Mouse (Mus musculus) lung, embryonic 14.5 days (tissue): ENCODE results near the gene Hip1r. TPM values are rescaled to one million over a fixed set of nuclear protein-coding genes. Genes with fewer than 3 reads are reported as not detected.
"Not testable (repeated sequence)": the region's sequence is repeated elsewhere in the genome, so short reads cannot be mapped to it uniquely, and the experiment has no call there.

Experiments
- ATAC-seq: fragments of 200-750 bp; cut with Nextera tagmentation; 2 replicates; pipeline ENCODE4 v1.8.0; 2017; ENCODE audit warnings: mild to moderate bottlenecking, moderate TSS enrichment, moderate library complexity; ENCODE audit not compliant: insufficient read depth
- DNase-seq: peaks from one replicate; pipeline ENCODE4 v3.0.0-alpha.2; 2015
- H3K27ac ChIP-seq: fragments of 300-500 bp; sonication (generic); 2 replicates; pipeline ENCODE4 v1.5.1; 2014; ENCODE audit warnings: low read depth, mild to moderate bottlenecking, moderate library complexity
- H3K27me3 ChIP-seq: fragments of 300-500 bp; sonication (generic); 2 replicates; pipeline ENCODE4 v1.6.1; 2014; ENCODE audit warnings: low read length, control low read depth; ENCODE audit not compliant: insufficient read depth
- H3K36me3 ChIP-seq: fragments of 300-500 bp; sonication (generic); 2 replicates; pipeline ENCODE4 v1.6.1; 2014; ENCODE audit warnings: control low read depth; ENCODE audit not compliant: insufficient read depth
- H3K4me1 ChIP-seq: fragments of 300-500 bp; sonication (generic); 2 replicates; pipeline ENCODE4 v1.6.1; 2014; ENCODE audit warnings: antibody characterized with exemption, control low read depth; ENCODE audit not compliant: insufficient read depth
- H3K4me2 ChIP-seq: fragments of 300-500 bp; sonication (generic); 2 replicates; pipeline ENCODE4 v1.6.1; 2014; ENCODE audit warnings: mild to moderate bottlenecking
- H3K4me3 ChIP-seq: fragments of 300-500 bp; sonication (generic); 2 replicates; pipeline ENCODE4 v1.5.1; 2014; ENCODE audit warnings: low read depth, low read length
- H3K9ac ChIP-seq: fragments of 300-500 bp; sonication (generic); 2 replicates; pipeline ENCODE4 v1.6.1; 2014
- H3K9me3 ChIP-seq: fragments of 300-500 bp; sonication (generic); 2 replicates; pipeline ENCODE4 v1.6.1; 2016; ENCODE audit warnings: low read depth, low read length, control low read depth
- CTCF ChIP-seq: IDR thresholded peaks from 2 replicates; pipeline ENCODE4 v1.5.1; 2016; ENCODE audit warnings: antibody characterized with exemption, low read depth
- WGBS: fragments of 180-500 bp; shearing (Covaris S2); extraction: QIAGEN DNeasy Blood & Tissue Kit; methylation state at CpG from one replicate; pipeline ENCODE4 v1.1.7; 2014; 5-methylcytosine and 5-hydroxymethylcytosine counted together
- microRNA-seq: library from miRNA; unstranded; fragments of <30 nt; microRNA quantifications from one replicate; pipeline ENCODE4, GENCODE M21; 2016; ENCODE audit warnings: borderline number of aligned reads
- polyA plus RNA-seq: library from polyadenylated mRNA; unstranded; fragments of >200 nt; fragmentation: Nextera tagmentation; extraction: Ambion mirVana; gene quantifications from 2 replicates; pipeline ENCODE4 v1.2.1, GENCODE M21; 2014

Gene Hip1r
- polyA plus RNA-seq, 1 experiment from 2014 or later, result 9.1 TPM

GRCm38 (mm10) chr5:124045453-124046010, 72.1 kb downstream of the Hip1r start:
- 23% methylated on average over 11 of the region's 11 CpGs for WGBS
- no peak for TF ChIP-seq CTCF
- DNase-seq (no peak), ATAC-seq (no peak)
- Histone ChIP-seq H3K4me2 (no peak overlapping the region), H3K27ac (no peak overlapping the region), H3K36me3 (no peaks in the 10 kb centered on the region), H3K4me1 (0 out of 2 replicates have a peak, but pooled peaks cover 2% of the 10 kb centered on the region), H3K9me3 (no peaks in the 10 kb centered on the region), H3K9ac (no peak overlapping the region), H3K27me3 (no peaks in the 10 kb centered on the region), H3K4me3 (no peak overlapping the region)

- no peaks in the 10 kb centered on the region for H3K9me3 ChIP-seq
- peak overlapping the region; percentile 20; the same call in 1 of the 2 replicates for H3K9ac ChIP-seq
- H3K27ac ChIP-seq, result no peak overlapping the region
- DNase-seq (no peak), ATAC-seq (0 out of 2 replicates have a peak, but pooled peaks have one; percentile 19)
- H3K4me3 ChIP-seq, result no peak overlapping the region
- no peak for TF ChIP-seq CTCF
- 77% methylated on average over 7 of the region's 7 CpGs for WGBS
- H3K4me2 ChIP-seq, result no peak overlapping the region
- H3K27me3 ChIP-seq, result no peaks in the 10 kb centered on the region
- no peaks in the 10 kb centered on the region for H3K36me3 ChIP-seq
- 0 out of 2 replicates have a peak, but pooled peaks cover 2% of the 10 kb centered on the region for H3K4me1 ChIP-seq
Measured at GRCm38 (mm10) chr5:124046741-124047401, 73.4 kb downstream of the Hip1r start.

GRCm38 (mm10) chr5:124049249-124050045, 76.0 kb downstream of the Hip1r start:
- no peak overlapping the region for H3K9ac ChIP-seq
- no peaks in the 10 kb centered on the region for H3K36me3 ChIP-seq
- peak overlapping the region; percentile 34; the same call in 1 of the 2 replicates for H3K27ac ChIP-seq
- 62% methylated on average over 15 of the region's 15 CpGs for WGBS
- H3K4me2 ChIP-seq, result no peak overlapping the region
- H3K4me3 ChIP-seq, result no peak overlapping the region
- TF ChIP-seq CTCF, result no peak
- no peak for DNase-seq
- H3K27me3 ChIP-seq, result no peaks in the 10 kb centered on the region
- 0 out of 2 replicates have a peak, but pooled peaks cover 2% of the 10 kb centered on the region for H3K4me1 ChIP-seq
- no peak for ATAC-seq
- H3K9me3 ChIP-seq, result no peaks in the 10 kb centered on the region

GRCm38 (mm10) chr5:124050095-124051050, 76.9 kb downstream of the Hip1r start:
- Histone ChIP-seq H3K9me3 (no peaks in the 10 kb centered on the region), H3K27ac (peak overlapping the region; percentile 46; the same call in 1 of the 2 replicates), H3K36me3 (no peaks in the 10 kb centered on the region), H3K4me3 (peak overlapping the region; percentile 8; the same call in 1 of the 2 replicates), H3K4me2 (0 out of 2 replicates have a peak overlapping the region, but pooled peaks have one; percentile 23), H3K27me3 (no peaks in the 10 kb centered on the region), H3K4me1 (0 out of 2 replicates have a peak, but pooled peaks cover 2% of the 10 kb centered on the region), H3K9ac (no peak overlapping the region)
- ATAC-seq (no peak), DNase-seq (no peak)
- no peak for TF ChIP-seq CTCF
- WGBS, result 40% methylated on average over 14 of the region's 14 CpGs

- Histone ChIP-seq H3K9ac (no peak overlapping the region), H3K27ac (peak overlapping the region; percentile 12; the same call in 1 of the 2 replicates), H3K4me2 (no peak overlapping the region), H3K27me3 (no peaks in the 10 kb centered on the region), H3K4me3 (no peak overlapping the region), H3K36me3 (no peaks in the 10 kb centered on the region), H3K9me3 (no peaks in the 10 kb centered on the region), H3K4me1 (0 out of 2 replicates have a peak, but pooled peaks cover 2% of the 10 kb centered on the region)
- TF ChIP-seq CTCF, result no peak
- no peak for DNase-seq
- ATAC-seq, result peak; percentile 76
- 67% methylated on average over 11 of the region's 11 CpGs for WGBS
Measured at GRCm38 (mm10) chr5:124051899-124052491, 78.6 kb downstream of the Hip1r start.

GRCm38 (mm10) chr5:124052641-124053040, 79.2 kb downstream of the Hip1r start:
- 84% methylated on average over 7 of the region's 7 CpGs for WGBS
- ATAC-seq, result not testable (repeated sequence)

More at GRCm38 (mm10) chr5:124052641-124053040, 79.2 kb downstream of the Hip1r start:
- H3K4me3 ChIP-seq, H3K27me3 ChIP-seq, H3K27ac ChIP-seq, H3K4me2 ChIP-seq, H3K9me3 ChIP-seq, H3K36me3 ChIP-seq, H3K4me1 ChIP-seq, DNase-seq, H3K9ac ChIP-seq: not testable (repeated sequence)

Small RNA genes within 50 kb of the gene (microRNA-seq; reads per million reads assigned to microRNA genes)
- not detected for gene Mir7032

Other genes starting within 250 kb of the Hip1r start
- 103 and 118 TPM in 2 replicates for gene Rsrc2, start 224.2 kb upstream of the Hip1r start, polyA plus RNA-seq
- 44.2 and 44.4 TPM in 2 replicates for gene Kntc1, start 223.9 kb upstream of the Hip1r start, polyA plus RNA-seq
- not detected in 2 replicates for gene Hcar2, start 108.1 kb upstream of the Hip1r start, polyA plus RNA-seq
- gene Hcar1, start 93.6 kb upstream of the Hip1r start, polyA plus RNA-seq, result 0.66 and 0.81 TPM in 2 replicates
- gene Denr, start 66.5 kb upstream of the Hip1r start, polyA plus RNA-seq, result 130 and 137 TPM in 2 replicates
- 0.95 and 1.4 TPM in 2 replicates for gene Gm43518, start 46.2 kb upstream of the Hip1r start, polyA plus RNA-seq
- gene Ccdc62, start 42.9 kb upstream of the Hip1r start, polyA plus RNA-seq, result 8.3 and 9.3 TPM in 2 replicates
- 34.8 and 39.3 TPM in 2 replicates for gene Vps37b, start 58.6 kb downstream of the Hip1r start, polyA plus RNA-seq
- gene Abcb9, start 122.2 kb downstream of the Hip1r start, polyA plus RNA-seq, result 0.88 and 1.1 TPM in 2 replicates
- gene Ogfod2, start 138.7 kb downstream of the Hip1r start, polyA plus RNA-seq, result 13.3 and 13.4 TPM in 2 replicates
- gene Arl6ip4, start 142.5 kb downstream of the Hip1r start, polyA plus RNA-seq, result 100.0 and 105 TPM in 2 replicates